Mouse (Mus musculus): Measurements from ENCODE around the gene Man1c1.

DNA sequence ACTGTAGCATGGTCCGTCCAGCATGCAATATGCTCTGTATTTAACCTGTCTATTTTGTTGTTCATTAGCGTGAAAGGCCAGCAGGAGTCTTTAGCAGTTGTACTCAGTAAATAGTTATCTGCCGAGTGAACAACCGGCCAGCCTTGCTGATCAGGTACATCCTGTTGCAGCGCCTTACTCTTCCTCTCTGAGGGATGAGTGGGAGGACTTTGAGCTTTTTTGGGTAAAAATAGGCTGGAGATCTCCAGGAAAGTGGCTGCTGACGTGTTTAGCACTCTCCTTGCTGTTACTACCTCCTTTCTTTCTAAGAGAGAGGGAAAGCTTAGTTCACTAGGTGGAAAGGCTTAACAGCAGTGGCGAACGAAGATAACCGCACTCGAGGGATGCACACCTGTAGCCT, 186.4 kb downstream of the Man1c1 start:
- TF ChIP-seq RCOR1 (conservative IDR thresholded peaks at IDR 0.05; ENCODE audit: low read depth, low read length), result no peak
- no peak for TF ChIP-seq ZNF384 (IDR thresholded peaks at IDR 0.05; ENCODE audit: low read depth, low read length)
- no peak for TF ChIP-seq USF1 (IDR thresholded peaks at IDR 0.05; ENCODE audit: low read depth, low read length)
- TF ChIP-seq IRF4 (IDR thresholded peaks at IDR 0.05; ENCODE audit: low read depth, low read length), result no peak
- TF ChIP-seq MAZ (IDR thresholded peaks at IDR 0.05; ENCODE audit: low read depth, low read length), result no peak
- no peak for TF ChIP-seq MAX (IDR thresholded peaks at IDR 0.05; ENCODE audit: low read length)
- TF ChIP-seq ZMIZ1 (IDR thresholded peaks at IDR 0.05; ENCODE audit: low read depth, low read length), result no peak
- TF ChIP-seq POLR2A (IDR thresholded peaks at IDR 0.05; ENCODE audit: low read depth, low read length), result no peak
- no peak for TF ChIP-seq CTCF (conservative IDR thresholded peaks at IDR 0.05 in 1 of 2, IDR thresholded peaks at IDR 0.05 in 1 of 2; ENCODE audit: low read depth in 2 of 2, low read length in 2 of 2)
- TF ChIP-seq KAT2A (IDR thresholded peaks at IDR 0.05; ENCODE audit: insufficient replicate concordance, low read length), result no peak
- no peak for TF ChIP-seq EP300 (IDR thresholded peaks at IDR 0.05; ENCODE audit: low read length)
- TF ChIP-seq MEF2A (IDR thresholded peaks at IDR 0.05; ENCODE audit: borderline replicate concordance, low read depth, low read length), result no peak
